Mouse (Mus musculus): Measurements from ENCODE around the gene Olfr972. TPM values are rescaled to one million over a fixed set of nuclear protein-coding genes. Genes with fewer than 3 reads are reported as not detected.
"Not testable (repeated sequence)": the region's sequence is repeated elsewhere in the genome, so short reads cannot be mapped to it uniquely, and the experiment has no call there.

Gene Olfr972
- total RNA-seq (2021), result not detected
- polyA plus RNA-seq (2012; rRNA removed), result not detected in 2 replicates
- long read RNA-seq, result 0 reads

DNA sequence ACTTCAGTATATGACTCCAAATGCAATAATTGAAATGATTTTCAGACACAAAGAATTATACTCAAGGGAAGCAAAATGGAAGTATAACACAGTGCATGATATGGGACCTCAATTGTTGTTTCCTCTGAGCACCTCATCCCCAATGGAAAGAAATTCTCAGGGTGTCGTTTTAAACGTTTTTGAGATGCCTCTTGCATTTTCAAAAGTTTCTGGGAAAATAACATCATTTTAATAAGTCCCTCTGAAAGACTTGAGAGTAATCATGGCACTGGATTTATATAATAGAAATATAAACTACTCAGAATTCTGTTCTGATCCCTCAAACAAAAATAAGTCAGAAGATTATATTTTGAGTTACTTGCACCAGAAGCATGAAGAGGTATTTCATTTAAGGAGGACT lies at the start of gene Olfr972:
Gene Olfr972 (plus strand): TSS at position 301 of the 400 bp plus-strand sequence.
- DNase-seq, result no peak

DNA sequence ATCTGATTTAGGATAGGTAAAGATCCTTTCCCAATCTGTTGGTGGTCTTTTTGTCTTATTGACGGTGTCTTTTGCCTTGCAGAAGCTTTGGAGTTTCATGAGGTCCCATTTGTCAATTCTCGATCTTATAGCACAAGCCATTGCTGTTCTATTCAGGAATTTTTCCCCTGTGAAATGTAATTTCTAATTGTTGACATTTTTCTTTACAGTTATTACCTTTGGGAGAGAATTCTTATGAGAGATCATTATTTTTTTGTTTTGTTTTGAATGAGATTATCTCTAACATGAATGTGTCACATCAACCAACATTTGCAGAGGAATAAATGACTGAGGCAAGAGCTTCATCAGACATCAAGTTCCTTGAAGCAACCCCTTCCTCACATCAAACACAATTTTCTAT lies 29.6 kb upstream of the Olfr972 start, which contains the start of gene Olfr971:
Gene Olfr971 (plus strand): TSS at position 301 of the 400 bp plus-strand sequence.
- DNase-seq, result not testable (repeated sequence)

DNA sequence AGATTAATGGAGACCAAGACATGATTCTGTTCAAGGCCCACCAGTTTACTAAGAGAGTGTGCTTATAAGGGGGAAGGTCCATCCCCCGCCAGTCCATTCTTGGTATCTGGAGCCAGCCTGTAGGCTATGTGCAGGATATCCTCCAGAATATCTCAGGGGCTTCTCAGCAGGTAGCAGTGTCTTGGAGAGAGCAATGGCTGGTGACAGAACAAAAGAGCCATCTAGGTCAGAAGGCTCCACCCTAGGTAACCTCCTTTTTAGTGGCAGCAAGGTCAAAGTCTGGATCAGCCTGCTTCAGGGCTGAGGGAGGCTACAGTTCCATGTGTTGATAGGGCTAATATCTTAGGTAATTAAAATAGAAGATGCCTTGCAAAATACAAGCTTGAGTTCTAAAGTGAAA lies 5.8 kb downstream of the Olfr972 start:
- not testable (repeated sequence) for DNase-seq

DNA sequence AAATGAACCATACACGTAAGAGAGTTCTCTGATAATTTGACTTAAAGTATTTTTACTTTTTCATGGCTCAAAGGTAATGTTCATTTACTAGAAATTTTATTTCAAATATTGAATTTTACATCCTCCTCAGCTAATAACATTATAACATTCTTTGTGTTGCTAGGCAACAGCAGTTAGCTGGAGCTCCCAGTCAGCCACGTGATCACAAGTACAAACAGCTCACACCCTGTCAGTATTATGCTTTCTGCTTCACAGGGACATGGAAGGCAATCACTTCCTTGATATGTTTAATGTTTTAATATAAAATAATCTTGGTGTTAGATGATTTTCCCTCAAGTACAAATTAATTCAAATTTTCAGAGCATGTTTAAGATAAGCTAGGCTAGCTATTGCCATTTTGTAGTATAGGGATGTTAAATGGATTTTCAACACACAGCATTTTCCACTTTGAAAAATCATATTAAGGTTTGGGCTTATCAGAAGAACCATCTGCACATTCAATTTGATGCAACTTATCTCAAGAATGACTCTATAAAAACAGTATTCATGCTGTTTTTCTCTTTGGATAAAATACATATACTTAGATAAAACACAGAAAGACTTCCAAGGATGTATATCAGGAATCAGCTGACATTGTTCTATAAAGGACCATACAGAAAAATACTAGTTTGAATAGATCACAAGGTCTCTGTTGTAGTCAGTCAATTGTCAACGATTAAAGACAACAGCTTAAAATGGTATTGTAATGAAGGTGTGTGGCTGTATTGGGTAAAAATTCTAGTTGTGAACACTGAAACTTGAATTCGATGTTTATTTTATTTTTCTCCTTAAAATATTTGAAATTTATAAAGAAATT lies 11.5 kb downstream of the Olfr972 start:
- DNase-seq, result not testable (repeated sequence)

DNA sequence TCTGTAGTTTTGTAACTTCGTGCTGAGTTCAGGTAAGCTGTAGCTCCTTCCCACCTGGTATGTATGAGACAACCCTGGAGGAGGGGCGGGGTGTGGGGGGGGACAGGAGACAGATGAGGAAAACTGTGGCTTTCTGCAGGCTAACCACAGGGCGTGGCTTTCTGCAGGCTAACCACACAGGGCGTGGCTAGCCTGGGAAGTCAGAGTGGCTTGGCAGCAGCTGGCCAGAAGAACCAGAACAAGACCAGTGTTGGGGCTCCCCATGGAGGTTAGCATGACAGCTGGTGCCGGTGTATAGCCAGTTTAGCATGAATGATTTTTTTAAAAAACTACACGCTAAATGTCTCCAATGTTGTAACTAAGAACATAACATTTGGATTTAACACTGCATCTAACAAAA lies 38.9 kb downstream of the Olfr972 start:
- DNase-seq, result no peak

DNA sequence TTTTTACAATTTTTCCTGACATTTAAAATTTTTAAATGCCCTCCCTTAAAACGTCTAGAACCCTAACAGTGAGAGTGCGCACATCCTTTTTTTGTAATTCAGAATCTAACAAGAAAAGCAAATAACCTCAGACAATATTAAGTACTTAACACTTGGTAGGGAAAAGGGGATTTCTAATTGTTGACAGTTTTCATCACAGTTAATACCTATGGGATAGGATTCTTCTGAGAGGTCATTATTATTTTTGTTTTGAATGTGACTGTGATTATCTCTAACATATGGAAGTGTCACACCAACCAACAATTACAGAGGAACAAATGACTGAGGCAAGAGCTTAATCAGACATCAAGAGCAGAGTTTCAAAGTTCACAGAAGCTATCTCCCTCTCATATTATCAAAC lies 40.8 kb downstream of the Olfr972 start, which contains the start of gene Olfr229:
Gene Olfr229 (plus strand): TSS at position 301 of the 400 bp plus-strand sequence.
- DNase-seq, result no peak

DNA sequence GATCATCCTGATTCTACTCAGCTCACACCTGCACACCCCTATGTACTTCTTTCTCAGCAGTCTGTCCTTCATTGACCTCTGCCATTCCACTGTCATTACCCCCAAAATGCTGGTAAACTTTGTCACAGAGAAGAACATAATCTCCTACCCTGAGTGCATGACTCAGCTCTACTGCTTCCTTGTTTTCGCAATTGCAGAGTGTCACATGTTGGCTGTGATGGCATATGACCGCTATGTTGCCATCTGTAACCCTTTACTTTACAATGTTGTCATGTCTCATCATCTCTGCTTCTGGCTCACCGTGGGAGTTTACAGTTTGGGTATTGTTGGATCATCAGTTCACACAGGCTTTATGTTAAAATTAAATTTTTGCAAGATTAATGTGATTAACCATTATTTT lies 43.7 kb downstream of the Olfr972 start:
- DNase-seq, result no peak

Other genes starting within 250 kb of the Olfr972 start
- gene Olfr960, start 245.0 kb upstream of the Olfr972 start, total RNA-seq (2021), result not detected
- gene Olfr960, start 245.0 kb upstream of the Olfr972 start, polyA plus RNA-seq (2012; rRNA removed), result not detected in 2 replicates
- gene Olfr961, start 221.3 kb upstream of the Olfr972 start, total RNA-seq (2021), result not detected
- gene Olfr961, start 221.3 kb upstream of the Olfr972 start, polyA plus RNA-seq (2012; rRNA removed), result not detected in 2 replicates
- gene Olfr963, start 199.2 kb upstream of the Olfr972 start, total RNA-seq (2021), result not detected
- gene Olfr963, start 199.2 kb upstream of the Olfr972 start, polyA plus RNA-seq (2012; rRNA removed), result not detected in 2 replicates
- not detected for gene Olfr149, start 159.3 kb upstream of the Olfr972 start, total RNA-seq (2021)
- not detected in 2 replicates for gene Olfr149, start 159.3 kb upstream of the Olfr972 start, polyA plus RNA-seq (2012; rRNA removed)
- not detected for gene Olfr965, start 155.1 kb upstream of the Olfr972 start, total RNA-seq (2021)
- not detected in 2 replicates for gene Olfr965, start 155.1 kb upstream of the Olfr972 start, polyA plus RNA-seq (2012; rRNA removed)
- not detected for gene Olfr150, start 135.4 kb upstream of the Olfr972 start, total RNA-seq (2021)
- gene Olfr150, start 135.4 kb upstream of the Olfr972 start, polyA plus RNA-seq (2012; rRNA removed), result not detected in 2 replicates
- not detected for gene Olfr967, start 120.2 kb upstream of the Olfr972 start, total RNA-seq (2021)
- not detected in 2 replicates for gene Olfr967, start 120.2 kb upstream of the Olfr972 start, polyA plus RNA-seq (2012; rRNA removed)
- not detected for gene Olfr968, start 83.2 kb upstream of the Olfr972 start, total RNA-seq (2021)
- not detected in 2 replicates for gene Olfr968, start 83.2 kb upstream of the Olfr972 start, polyA plus RNA-seq (2012; rRNA removed)
- not detected for gene Olfr969, start 75.5 kb upstream of the Olfr972 start, total RNA-seq (2021)
- not detected in 2 replicates for gene Olfr969, start 75.5 kb upstream of the Olfr972 start, polyA plus RNA-seq (2012; rRNA removed)
- gene Olfr970, start 57.6 kb upstream of the Olfr972 start, total RNA-seq (2021), result not detected
- not detected in 2 replicates for gene Olfr970, start 57.6 kb upstream of the Olfr972 start, polyA plus RNA-seq (2012; rRNA removed)
- gene Olfr971, start 29.5 kb upstream of the Olfr972 start, total RNA-seq (2021), result not detected
- gene Olfr971, start 29.5 kb upstream of the Olfr972 start, polyA plus RNA-seq (2012; rRNA removed), result not detected in 2 replicates
- gene Olfr229, start 40.9 kb downstream of the Olfr972 start, total RNA-seq (2021), result not detected
- gene Olfr229, start 40.9 kb downstream of the Olfr972 start, polyA plus RNA-seq (2012; rRNA removed), result not detected in 2 replicates
- not detected for gene Olfr974, start 71.1 kb downstream of the Olfr972 start, total RNA-seq (2021)
- gene Olfr974, start 71.1 kb downstream of the Olfr972 start, polyA plus RNA-seq (2012; rRNA removed), result not detected in 2 replicates
- gene Olfr975, start 85.6 kb downstream of the Olfr972 start, total RNA-seq (2021), result under 1 TPM in 1 of 2 experiments, not detected in 1; 0.10 TPM
- not detected in 2 replicates for gene Olfr975, start 85.6 kb downstream of the Olfr972 start, polyA plus RNA-seq (2012; rRNA removed)
- gene Olfr976, start 94.7 kb downstream of the Olfr972 start, total RNA-seq (2021), result not detected
- not detected in 2 replicates for gene Olfr976, start 94.7 kb downstream of the Olfr972 start, polyA plus RNA-seq (2012; rRNA removed)
- not detected for gene Olfr978, start 125.7 kb downstream of the Olfr972 start, total RNA-seq (2021)
- not detected in 2 replicates for gene Olfr978, start 125.7 kb downstream of the Olfr972 start, polyA plus RNA-seq (2012; rRNA removed)
- gene Olfr979, start 137.0 kb downstream of the Olfr972 start, total RNA-seq (2021), result not detected
- gene Olfr979, start 137.0 kb downstream of the Olfr972 start, polyA plus RNA-seq (2012; rRNA removed), result not detected in 2 replicates
- not detected for gene Olfr980, start 143.2 kb downstream of the Olfr972 start, total RNA-seq (2021)
- gene Olfr980, start 143.2 kb downstream of the Olfr972 start, polyA plus RNA-seq (2012; rRNA removed), result not detected in 2 replicates
- not detected for gene Olfr981, start 155.0 kb downstream of the Olfr972 start, total RNA-seq (2021)
- not detected in 2 replicates for gene Olfr981, start 155.0 kb downstream of the Olfr972 start, polyA plus RNA-seq (2012; rRNA removed)
- gene Olfr982, start 207.4 kb downstream of the Olfr972 start, total RNA-seq (2021), result not detected
- gene Olfr982, start 207.4 kb downstream of the Olfr972 start, polyA plus RNA-seq (2012; rRNA removed), result not detected in 2 replicates
- not detected for gene Olfr983, start 227.2 kb downstream of the Olfr972 start, total RNA-seq (2021)
- gene Olfr983, start 227.2 kb downstream of the Olfr972 start, polyA plus RNA-seq (2012; rRNA removed), result not detected in 2 replicates
- not detected for gene Olfr984, start 247.8 kb downstream of the Olfr972 start, total RNA-seq (2021)
- not detected in 2 replicates for gene Olfr984, start 247.8 kb downstream of the Olfr972 start, polyA plus RNA-seq (2012; rRNA removed)

All from adrenal gland, adult 2 months (tissue).